Mouse (Mus musculus): Measurements from ENCODE around the gene Timm29. TPM values are rescaled to one million over a fixed set of nuclear protein-coding genes. Genes with fewer than 3 reads are reported as not detected.

The Timm29 gene
- 10 to 100 TPM; 32.3 to 36.4 TPM for total RNA-seq (2021)

DNA sequence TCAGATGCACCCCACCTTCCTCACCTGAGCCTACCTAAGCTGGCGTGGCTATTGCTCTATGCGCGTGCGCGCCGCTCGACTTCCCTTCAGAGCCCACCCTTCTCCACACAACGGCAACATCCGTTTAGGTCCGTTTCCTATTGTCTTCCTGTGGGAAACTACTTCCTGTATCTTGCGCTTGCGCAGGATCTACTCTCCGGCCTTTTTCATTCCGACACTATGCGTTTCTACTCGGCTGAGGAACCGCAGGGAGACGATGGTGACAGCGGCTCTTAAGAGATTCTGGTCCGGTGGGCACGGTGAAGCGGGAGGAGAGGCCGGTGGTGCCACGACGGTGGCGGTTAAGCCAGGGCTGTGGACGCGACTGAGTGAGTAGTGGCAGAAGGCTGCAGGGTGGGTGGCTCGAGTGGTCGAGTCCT is at the start of gene Timm29, which contains the start of gene Yipf2:
TSS of gene Timm29 (plus strand) at position 20 of the 419 bp plus-strand sequence.
TSS of gene Yipf2 (minus strand) at position 126 of the 419 bp plus-strand sequence.
- peak; percentile 91 for DNase-seq

DNA sequence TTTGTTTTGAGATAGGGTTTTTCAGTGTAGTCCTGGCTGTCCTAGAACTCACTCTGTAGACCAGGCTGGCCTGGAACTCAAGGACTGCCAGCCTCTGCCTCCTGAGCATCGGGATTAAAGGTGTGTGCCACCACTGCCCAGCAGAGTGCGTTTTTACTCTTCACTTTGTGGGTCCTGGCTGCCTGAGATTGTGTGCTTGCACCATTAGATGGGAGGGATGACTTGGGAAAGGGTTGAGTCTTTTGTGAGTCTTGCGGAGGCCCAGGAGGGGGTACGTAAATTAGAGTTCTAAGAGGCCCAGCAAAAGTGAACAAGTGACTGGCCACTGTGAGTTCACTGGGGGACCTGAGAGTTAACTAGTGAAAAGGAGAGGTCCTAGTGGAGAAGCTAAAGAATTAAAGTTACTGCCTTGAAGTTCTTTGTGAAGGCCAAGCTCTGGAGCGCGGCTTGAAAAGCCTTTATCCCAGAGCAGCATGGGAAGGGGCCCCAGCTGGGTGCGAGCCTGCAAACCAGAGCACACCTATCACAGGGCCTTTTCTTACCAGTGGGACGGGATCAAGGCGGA is 47.1 kb upstream of the Timm29 start:
- no peak for DNase-seq

DNA sequence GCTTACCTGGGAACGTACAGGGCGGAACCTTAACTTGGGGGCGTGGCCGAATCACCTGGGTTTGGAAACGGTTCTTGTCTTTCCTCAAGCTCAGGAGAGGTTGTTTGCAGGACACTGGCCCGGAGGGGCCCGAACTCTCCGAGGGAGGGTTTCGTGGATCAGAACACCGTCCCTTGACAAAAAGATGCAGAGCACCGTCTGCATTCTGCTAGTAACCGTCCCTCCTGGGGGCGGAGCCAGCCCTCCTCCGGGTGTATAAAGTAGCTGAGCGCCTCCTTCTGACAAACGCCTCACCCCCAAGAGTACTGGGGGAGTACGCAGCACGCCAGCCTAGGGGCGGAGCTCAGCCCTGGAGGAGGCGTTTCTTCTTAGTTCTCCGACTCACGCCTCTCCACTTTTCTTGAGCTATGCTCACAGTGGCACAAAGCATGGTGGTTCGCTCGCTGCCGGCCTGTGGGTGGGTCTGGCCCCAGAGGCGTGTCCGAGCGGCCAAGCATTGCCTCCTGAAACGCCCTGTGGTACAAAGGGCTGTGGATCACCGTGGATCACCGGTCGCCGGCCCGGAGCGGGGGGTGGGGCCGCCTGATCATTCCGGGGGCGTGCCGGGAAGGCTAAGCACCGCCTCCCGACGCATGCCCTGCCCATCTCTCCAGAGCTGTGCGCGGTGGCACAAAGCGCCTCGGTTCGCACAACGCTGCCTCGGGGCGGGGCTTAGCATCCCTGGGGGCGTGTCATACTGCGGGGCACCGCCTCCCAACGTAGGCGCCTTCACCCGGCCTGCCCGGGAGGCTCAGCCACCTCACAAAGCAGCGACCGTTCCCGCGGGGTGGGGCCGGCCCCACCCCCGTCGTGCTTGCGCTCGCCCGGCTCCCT is 46.4 kb upstream of the Timm29 start:
- DNase-seq, result peak; percentile 100

DNA sequence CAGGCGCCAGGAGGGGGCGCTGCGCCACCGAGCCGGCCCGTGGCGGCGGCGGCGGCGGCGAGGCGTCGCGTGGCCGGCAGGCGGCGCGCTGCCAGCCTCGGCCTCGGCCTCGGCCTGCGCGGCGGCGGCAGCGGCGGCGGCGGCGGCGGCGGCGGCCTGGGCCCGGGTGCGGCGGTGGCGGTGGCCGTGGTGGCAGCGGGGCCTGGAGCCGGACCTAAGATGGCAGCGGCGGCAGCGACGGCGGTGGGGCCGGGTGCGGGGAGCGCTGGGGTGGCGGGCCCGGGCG is 45.8 kb upstream of the Timm29 start, which contains the start of gene Carm1:
TSS of gene Carm1 (plus strand) at position 106 of the 286 bp plus-strand sequence.
- DNase-seq, result peak; percentile 71

DNA sequence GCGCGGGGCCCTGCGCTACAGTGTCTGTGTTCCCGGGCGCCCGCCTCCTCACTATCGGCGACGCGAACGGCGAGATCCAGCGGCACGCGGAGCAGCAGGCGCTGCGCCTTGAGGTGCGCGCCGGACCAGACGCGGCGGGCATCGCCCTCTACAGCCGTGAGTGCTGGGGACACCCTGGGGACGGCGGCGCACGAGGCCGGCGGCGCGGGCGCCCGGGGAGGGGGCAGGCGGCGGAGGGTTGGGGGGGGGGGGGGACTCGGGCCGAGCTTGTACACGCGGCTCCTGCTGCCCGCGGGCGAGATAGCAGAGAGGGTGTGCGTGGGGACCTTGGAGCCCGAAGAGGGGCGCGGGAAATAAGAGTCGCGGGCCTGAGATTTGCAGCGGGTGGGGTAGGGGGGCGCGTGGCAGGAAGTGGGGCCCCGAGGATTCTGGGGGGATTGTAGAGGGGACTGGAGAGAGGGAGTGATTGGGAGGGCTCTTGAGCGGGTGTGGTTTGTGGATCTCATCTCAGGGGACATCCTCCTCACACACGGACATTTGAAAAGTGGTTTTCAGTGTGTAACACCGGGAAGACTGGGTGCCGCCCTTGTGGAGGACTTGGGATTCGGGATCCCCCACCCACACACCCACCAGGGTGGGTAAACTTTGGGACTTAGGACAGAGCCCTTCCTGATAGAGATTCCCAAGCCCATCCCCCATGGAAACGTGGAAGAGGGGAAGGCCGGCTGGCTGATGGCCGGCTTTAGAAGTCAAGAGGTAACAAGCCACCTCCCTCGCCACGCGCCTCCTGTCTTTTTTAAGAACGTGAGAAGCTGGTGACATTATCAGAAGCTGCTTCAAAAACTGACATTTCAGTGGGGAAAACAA is 45.2 kb upstream of the Timm29 start:
- peak; percentile 55 for DNase-seq

DNA sequence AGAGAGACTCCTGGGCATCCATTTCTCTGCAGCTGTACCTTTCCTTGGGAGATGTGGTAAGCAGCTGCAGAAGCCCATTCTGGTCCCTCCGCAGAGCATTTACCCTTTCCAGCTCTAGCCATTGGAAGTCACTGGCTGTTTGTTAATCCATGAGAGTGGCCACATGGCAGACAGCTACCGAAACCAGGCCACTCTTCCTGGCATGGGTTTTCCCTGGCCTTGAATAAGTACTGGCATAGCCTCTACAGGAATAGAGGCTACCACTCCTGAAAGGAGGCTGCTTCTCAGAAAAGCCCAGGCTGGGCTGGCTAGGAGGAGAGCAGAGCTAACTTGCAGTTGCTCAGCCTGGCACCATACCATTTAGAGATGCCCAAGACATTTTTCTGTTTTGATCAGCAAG is 41.5 kb upstream of the Timm29 start:
- no peak for DNase-seq

DNA sequence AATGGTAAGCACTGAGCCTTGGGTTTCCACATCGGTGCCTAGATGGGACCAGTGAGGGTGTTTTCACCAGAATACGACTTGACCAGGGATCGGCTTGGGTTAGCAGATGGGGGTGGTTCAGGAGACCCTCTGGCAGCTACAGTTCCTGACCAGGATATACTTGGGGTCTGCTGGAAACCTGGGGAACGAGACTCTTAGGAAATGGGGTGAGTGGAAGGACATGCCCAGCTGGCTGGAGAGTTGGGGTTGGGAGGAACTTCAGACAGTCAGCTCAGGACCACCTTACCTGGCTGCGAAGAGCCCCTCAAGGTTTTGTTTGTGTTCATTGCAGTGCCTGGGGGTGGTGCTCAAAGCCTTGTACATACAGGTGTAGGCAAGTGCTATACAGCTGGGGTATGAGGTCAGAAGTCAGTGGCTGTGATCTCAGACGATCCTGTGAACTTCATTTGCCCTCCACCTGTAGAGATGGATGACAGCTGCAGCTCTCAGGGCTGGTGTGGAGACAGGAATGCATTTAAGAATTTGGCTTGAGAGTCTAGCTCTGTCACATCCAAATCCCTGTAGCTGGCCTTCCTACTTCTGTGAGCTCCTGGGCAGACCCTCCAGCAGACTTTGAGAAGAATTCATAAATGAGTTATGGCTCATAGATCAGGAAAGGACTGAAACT is 38.8 kb upstream of the Timm29 start:
- DNase-seq, result no peak

DNA sequence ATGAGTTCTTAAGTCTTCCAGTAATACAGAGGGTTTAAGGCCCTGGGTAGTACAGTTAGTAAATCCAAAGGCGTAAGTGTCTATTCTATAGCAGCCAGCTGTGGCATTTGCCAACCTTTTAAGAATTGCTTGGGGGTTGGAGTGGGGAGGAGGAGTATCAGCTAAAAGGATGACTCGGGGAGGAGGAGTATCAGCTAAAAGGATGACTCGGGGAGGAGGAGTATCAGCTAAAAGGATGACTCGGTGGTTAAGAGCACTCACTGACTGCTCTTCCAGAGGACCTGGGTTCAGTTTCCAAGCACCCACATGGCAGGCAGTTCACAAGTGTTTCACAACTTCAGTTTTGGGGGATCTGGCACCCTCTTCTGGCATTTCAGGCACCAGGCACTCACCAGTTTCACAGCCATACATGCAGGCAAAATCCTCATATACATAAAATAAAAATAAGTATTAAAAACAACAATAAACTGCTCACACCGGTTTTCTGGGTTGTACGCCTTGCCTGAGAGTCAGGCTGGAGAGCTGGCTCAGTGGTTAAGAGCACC is 37.3 kb upstream of the Timm29 start:
- DNase-seq, result no peak

DNA sequence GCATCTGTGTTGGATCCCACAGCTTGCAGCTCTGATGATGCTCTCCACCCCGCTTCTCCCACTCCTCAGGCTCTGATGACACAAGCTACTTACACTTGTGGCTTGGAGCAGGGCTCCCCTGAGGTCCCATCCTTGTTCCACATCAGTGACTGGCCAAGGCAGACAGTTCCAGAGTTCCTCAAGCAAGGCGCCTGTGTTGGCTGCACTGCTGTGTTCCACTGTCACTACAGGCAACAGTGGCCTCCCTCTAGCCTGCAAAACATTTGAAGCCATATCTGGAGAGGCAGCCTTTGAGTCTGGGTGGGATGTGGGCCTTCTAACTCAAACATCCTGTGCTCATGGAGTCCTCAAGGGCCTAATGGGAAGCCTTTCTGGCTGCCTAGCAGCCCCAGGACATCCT is 35.5 kb upstream of the Timm29 start:
- DNase-seq, result no peak

DNA sequence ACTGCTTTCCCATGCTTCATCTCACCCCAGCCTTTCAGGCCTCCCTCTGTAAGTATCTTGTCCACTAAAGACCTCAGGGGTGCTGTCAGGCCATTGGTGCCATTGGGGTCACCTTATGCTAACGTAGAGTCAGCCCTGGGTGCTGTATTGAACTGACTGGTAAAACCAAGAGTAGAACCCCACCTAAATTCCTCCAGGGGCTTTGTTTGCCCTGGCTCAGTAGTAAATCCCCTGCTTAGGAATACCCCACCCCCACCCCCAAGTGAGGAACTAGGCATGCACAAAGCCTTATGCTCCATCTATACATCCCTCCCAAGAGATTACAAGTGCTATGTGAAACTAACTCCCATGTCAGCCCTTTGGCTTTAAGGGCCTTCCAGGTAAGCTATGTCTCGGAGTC is 35.0 kb upstream of the Timm29 start:
- no peak for DNase-seq

DNA sequence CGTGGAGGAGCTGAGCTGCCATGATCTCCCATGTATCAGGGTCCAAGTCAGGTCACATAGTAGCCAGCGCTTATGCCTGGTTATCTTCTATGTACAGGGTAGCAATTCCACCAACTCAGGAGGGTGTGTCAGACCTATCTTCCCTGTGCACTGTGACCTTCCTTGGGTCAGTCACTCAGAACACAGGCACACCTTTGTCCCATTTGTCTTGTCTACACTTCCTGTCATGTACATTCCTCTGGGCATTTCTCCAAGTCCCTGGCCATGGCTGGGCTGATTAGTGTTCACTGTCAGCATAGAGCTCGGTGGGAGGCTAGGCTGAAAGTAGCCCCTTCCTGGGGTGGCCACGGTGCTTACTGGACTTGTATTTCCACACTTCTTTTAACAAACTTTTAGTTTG is 34.2 kb upstream of the Timm29 start:
- peak; percentile 53 for DNase-seq

DNA sequence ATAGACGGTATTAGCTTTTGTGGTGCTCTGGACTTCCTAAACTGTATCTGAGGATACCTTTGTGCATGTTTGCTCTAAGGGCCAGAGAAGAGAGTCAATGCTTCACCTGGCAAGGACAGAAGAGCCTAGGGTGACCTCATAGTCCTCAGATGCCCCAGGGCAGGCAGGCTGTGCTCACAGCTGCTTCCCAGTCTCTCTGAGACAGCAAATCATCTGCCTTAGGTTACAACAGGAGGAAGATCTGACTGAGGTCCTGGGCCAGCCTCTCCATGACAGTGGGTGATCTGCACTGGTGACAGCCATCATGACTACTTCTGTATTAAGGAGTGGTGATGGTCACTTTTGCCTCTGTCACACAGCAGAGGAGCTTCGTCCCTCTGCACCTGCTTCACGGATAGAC is 33.4 kb upstream of the Timm29 start:
- DNase-seq, result no peak

DNA sequence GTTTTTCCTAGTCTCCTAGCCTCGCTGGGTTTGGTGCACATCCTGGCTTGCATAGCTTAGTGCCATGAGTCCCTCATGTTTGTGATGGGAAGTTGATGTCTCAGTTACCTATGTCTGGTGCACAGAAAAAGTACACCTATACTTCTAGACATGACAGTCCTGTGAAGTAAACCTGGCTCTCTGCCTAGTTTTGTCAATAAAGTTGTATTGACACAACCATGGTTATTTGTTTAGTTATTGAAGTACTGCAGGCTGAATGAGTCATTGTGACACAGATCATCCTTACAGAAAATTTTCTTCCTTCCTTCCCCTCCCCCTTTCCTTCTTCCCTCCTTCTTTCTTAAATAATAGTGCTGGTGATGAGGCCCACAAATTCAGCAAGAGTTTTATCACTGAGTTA is 28.1 kb upstream of the Timm29 start:
- DNase-seq, result no peak

DNA sequence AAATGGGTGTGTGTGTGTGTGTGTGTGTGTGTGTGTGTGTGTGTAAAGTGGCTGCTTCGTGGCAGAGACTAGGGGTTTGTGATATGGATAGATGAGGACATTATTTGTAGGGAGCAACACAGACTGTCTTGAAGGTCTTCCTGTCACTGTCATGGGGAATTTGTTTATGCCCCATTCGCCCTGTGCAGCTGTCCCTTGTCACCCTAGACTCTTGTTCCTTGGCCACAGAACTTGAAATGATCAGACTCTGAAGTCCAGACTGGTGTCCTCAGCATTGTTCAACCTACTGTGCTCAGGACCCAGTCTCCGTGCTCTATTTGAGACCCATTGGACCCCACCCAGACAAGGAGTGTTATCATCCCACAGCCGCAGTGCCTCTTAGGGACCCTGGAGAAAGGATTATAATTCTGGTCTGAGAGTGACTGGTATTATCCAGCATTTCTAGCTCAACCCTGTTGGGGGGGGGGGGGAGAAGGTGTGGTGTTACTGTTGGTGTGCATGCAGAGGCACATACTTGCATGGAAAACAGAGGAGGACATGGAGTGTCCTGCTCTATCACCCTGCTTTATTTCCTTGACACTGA is 27.4 kb upstream of the Timm29 start:
- no peak for DNase-seq

DNA sequence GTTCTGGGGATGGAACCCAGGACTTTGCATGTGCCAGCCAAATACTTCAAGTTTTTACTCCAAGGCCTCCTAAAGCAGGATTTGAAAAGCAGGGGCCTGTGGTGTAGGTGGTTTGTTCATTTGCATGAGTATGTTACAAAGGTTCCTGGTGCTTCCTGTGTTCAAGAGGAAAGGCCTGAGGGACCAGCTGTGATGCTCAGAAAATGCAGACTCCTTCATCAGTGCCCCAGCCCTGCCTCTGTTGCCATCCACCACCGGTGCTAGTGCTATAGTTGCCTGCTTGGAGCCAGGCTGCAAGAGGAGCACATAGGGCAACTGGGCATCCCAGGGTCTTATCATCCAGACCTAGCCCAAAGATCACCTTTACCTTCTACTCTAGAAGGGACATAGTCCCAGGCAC is 26.0 kb upstream of the Timm29 start:
- DNase-seq, result no peak

DNA sequence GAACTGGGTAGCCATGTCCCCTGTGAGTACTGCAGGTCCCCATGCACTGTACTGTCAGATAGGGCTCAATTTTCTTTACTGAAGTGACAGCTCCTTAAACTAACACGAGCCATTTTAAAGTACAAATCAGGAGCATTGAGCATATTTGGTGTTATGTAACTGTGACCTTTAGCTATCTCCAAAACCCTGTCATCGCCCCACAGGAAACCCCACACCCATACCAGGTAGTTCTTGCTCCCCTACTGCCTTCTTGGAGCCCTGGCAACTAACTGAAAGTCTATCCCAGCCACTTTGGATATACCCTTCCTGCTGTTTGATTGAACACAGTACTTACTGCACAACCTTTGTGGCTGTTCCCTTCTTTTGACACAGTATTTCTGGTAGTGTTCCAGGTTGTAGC is 25.5 kb upstream of the Timm29 start:
- no peak for DNase-seq

DNA sequence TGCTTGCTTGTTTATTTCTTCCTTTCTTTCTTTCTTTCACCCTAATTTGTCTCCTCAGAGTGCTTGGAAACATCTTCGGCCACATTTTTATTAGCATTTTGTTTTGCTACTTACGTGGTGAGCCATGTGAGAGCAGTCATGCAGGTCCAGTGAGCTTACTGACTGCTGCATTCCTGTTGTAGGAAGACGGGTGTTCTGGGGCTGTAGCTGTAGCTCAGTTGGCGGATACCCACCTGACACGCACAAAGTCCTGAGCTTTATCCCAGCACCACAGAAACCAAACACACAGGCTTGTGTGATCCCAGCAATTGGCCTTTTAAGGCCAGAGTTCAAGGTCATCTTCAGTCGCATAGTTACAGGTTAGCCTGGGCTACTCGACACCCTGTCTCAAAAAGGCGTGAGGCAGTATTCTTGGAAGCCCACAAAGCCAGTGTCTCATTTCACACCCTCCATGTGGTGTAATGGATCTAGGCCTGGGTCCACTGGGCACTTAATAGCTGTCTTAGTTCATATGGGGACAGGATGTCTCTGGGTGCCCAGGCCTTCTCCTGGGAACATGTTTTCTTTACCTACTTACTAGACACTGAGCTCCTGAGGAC is 23.8 kb upstream of the Timm29 start:
- no peak for DNase-seq

DNA sequence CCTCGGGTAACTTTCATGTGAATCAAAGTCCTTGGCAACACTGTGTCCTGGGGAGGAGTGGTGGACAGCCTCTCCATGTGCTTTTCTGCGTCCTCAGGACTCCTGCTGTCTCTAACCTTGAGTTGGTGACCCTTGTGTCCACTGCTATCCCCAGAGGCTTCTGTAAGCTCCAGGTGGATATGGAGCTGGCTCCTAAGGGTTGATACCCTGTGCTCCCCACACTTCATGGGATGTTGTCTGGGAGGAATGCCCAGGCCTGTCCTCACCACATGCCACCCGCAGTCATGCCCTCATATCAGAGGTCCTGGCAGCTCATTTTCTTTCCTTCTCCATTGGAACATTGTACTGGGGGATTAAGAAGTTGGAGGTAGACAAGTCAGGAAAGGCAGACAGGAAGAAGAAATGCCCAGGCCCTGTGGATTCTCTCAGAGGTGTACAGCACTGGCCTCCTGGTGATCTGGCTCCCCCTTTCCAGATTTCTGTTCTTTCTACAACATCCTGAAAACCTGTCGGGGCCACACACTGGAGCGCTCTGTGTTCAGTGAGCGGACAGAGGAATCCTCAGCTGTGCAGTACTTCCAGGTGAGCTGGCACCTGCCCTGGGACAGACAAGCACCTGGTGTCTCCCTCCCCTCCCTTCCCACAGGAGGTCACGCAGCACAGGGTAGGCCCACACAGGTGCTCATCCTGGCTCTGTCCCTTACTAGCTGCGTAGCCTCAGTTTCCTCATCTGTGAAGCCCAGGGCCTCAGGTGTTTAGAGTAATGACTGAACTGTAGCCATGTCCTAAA is 18.3 kb upstream of the Timm29 start:
- DNase-seq, result peak; percentile 12

DNA sequence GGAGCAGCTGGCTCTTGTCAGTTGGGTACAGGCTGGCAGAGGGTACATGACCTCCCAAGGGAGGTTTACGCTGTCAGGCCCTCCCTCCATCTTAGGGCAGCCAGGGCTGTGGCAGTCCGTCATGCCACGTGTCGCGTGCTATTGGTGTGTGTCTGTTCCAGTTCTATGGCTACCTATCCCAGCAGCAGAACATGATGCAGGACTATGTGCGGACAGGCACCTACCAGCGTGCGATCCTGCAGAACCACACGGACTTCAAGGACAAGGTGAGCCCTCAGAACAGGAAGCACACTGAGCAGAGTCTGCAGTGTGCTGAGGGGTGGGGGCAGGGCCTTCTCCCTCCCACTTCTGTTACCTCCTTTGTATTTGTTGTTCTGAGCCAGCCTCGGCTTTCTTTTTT is 17.3 kb upstream of the Timm29 start:
- no peak for DNase-seq

DNA sequence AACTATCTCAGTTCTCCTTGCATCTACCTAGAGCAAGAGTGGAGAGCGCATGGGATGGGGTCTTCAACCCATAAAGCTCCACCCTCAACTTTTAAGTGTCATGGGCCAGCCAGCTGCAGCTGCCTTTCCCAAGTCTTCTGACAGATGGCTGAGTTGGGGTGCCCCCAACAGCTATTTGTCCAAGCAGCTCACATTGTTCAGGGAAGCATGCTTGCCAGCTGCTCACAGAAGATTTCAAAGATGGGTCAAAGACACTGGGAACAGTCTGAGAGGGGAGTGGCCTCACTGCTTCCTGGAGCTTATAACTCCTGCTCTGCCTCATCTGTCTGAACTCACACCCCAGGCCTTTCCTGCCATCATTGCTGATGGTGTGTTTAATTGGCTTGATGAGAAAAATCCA is 16.2 kb upstream of the Timm29 start:
- DNase-seq, result no peak

DNA sequence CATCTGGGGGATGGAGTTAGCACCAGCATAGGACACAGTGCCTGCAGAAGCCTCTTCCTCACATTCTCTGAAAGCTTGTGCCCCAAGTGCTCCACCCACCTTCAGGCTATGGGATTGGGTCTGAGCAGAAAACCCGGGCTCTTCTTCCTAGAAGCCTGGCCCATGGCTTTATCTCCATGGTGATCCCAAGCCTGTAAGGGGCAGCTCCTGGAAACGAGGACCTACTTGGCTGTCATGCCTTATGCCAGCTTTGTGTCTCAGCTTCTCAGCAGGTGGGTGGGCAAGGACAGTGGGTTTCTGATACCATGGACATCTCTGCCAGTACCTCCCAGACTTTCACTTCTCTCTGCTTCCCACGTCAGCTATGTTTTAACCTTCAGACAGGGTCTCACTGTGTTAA is 14.3 kb upstream of the Timm29 start:
- no peak for DNase-seq

Measured in heart, postnatal 4 days (tissue).